Mouse (Mus musculus) E14TG2a.4 (cell line): ENCODE results near the gene Hist4h4.

ENCODE experiments used
- CTCF ChIP-seq: conservative IDR thresholded peaks from 2 replicates; pipeline ENCODE4 v1.5.1; 2014; ENCODE audit warnings: low read length
- NANOG ChIP-seq: IDR thresholded peaks from 2 replicates; pipeline ENCODE4 v1.6.1; 2014; ENCODE audit warnings: borderline replicate concordance, low read length, mixed read lengths
- POU5F1 ChIP-seq: IDR thresholded peaks from 2 replicates; pipeline ENCODE4 v1.6.1; 2014; ENCODE audit warnings: low read length, borderline replicate concordance

DNA sequence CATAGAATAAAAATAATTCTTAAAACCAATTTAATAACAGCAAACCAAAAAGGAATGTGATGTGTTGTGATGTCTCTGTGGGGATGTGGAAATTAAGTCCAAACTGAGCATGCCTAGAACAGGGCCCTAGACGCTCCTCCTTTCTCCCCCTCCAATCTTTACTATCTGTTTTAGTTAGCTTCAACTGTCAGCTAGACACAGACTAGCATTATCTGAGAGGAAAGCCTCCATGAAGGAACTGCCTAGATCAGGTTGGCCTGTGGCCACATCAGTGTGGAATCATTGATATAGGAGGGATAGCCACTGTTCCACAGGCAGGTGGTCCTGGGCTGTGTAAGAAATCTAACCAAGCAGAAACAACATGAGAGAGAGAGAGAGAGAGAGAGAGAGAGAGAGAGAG, 9.1 kb downstream of the Hist4h4 start:
- TF ChIP-seq CTCF = no peak
- no peak for TF ChIP-seq POU5F1
- TF ChIP-seq NANOG = no peak
